Mouse (Mus musculus) cortical plate, adult 2 months (tissue): ENCODE data around the gene Plppr2.

Source experiments
- CTCF ChIP-seq: fragments of 200-500 bp; IDR thresholded peaks from 2 replicates; pipeline ENCODE4 v1.5.1; 2011; ENCODE audit warnings: mild to moderate bottlenecking, control low read depth, low read length; ENCODE audit not compliant: insufficient read depth; ENCODE audit errors: extremely low read depth
- POLR2A ChIP-seq: fragments of 200-500 bp; IDR thresholded peaks from 2 replicates; pipeline ENCODE4 v1.6.1; 2011; ENCODE audit warnings: mild to moderate bottlenecking, low read length, control low read depth; ENCODE audit not compliant: insufficient read depth; ENCODE audit errors: extremely low read depth

GRCm38 (mm10) chr9:21925506-21925905 lies 11.3 kb upstream of the Plppr2 start:
- TF ChIP-seq CTCF = no peak
- TF ChIP-seq POLR2A = no peak
